Mouse (Mus musculus): Measurements from ENCODE around the gene Flg2. TPM values are rescaled to one million over a fixed set of nuclear protein-coding genes. Genes with fewer than 3 reads are reported as not detected.

Gene Flg2
- polyA plus RNA-seq (2015; fragmentation: Nextera tagmentation; extraction: Ambion mirVana): not detected in 2 replicates

DNA sequence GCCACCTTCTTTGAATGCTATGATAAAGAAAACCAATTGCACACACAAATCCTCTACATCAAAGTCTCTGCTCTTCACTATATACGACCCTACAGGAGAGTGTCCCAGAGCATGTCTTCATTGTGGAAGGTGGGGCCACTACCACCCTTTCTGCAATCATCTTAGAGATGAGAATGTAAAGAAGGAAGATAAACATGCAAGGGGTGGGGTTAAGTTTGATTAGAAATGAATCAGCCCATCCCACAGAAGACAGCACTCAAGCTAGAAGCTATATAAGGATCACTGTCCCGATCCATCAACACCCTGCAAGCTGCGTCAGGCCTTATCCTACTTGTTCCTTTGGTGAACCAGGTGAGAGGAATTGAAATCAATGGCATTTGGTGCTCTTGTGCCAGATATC lies at the start of gene Flg2:
Gene Flg2, plus strand, starts transcription at position 301 of the 400 bp plus-strand sequence.

Other genes with a start within 250 kb of the Flg2 start
- not detected in 2 replicates for gene Lce3d, start 239.9 kb upstream of the Flg2 start, polyA plus RNA-seq (2015; fragmentation: Nextera tagmentation; extraction: Ambion mirVana)
- gene Lce3e, start 230.2 kb upstream of the Flg2 start, polyA plus RNA-seq (2015; fragmentation: Nextera tagmentation; extraction: Ambion mirVana): not detected in 2 replicates
- gene Lce3f, start 205.1 kb upstream of the Flg2 start, polyA plus RNA-seq (2015; fragmentation: Nextera tagmentation; extraction: Ambion mirVana): 0.53 TPM in 1 of 2 replicates, not detected in the other
- 0.23 and 0.30 TPM in 2 replicates for gene Crct1, start 181.6 kb upstream of the Flg2 start, polyA plus RNA-seq (2015; fragmentation: Nextera tagmentation; extraction: Ambion mirVana)
- gene Lce1m, start 178.2 kb upstream of the Flg2 start, polyA plus RNA-seq (2015; fragmentation: Nextera tagmentation; extraction: Ambion mirVana): not detected in 2 replicates
- not detected in 2 replicates for gene Gm4858, start 128.5 kb upstream of the Flg2 start, polyA plus RNA-seq (2015; fragmentation: Nextera tagmentation; extraction: Ambion mirVana)
- not detected in 2 replicates for gene Crnn, start 52.5 kb upstream of the Flg2 start, polyA plus RNA-seq (2015; fragmentation: Nextera tagmentation; extraction: Ambion mirVana)
- not detected in 2 replicates for gene Flg, start 76.2 kb downstream of the Flg2 start, polyA plus RNA-seq (2015; fragmentation: Nextera tagmentation; extraction: Ambion mirVana)
- not detected in 2 replicates for gene Hrnr, start 122.5 kb downstream of the Flg2 start, polyA plus RNA-seq (2015; fragmentation: Nextera tagmentation; extraction: Ambion mirVana)
- 0.54 and 0.59 TPM in 2 replicates for gene Rptn, start 196.4 kb downstream of the Flg2 start, polyA plus RNA-seq (2015; fragmentation: Nextera tagmentation; extraction: Ambion mirVana)
- 1.1 and 1.6 TPM in 2 replicates for gene Tchh, start 245.1 kb downstream of the Flg2 start, polyA plus RNA-seq (2015; fragmentation: Nextera tagmentation; extraction: Ambion mirVana)